Comparison of ENCODE assay signal across 9 mouse cellular contexts in the genomic region with DNA sequence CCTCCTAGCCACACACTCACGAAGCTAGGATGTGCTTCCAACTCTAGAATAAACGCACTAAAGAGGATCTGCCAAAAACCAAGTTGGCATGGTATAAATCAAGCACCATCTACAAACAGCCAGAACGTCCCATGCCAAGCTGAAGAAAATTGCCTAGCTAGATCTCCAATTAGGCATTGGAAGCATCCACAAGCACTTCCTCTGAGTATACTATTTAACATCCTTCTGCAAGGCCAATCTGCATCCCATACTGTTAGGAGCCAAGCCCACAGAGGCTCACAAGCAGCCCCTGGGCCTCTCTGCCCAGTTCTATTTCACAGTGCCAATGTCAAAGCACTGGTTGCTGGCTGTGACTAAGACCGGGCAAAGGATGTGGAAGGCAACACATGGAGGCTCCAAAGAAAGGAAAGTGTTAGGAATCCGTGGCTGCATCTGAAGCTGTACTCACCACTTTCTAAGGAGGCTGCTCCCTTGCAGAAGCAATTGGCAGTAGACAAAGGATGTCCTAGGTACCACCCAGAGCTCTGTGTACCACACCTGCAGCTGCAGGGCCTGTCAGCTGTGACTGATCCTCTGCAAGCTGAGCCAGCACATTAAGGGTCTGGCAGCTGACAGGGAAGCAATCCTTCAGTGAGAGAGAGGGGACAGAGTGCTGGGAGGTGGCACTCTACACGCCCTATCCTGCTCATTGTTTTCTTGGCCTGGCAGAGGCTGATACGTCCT.
DNase-seq lines count a peak whose midpoint lies in the region; ATAC-seq and TF ChIP-seq lines count a peak whose summit lies in the region.
"Had no signal": no experiment of that assay in that cellular context is flagged by ENCODE, and none has a peak within 500 bp of the region (broad histone marks: within the 10 kb centered on the region; RNA-seq: fewer than 3 reads in every experiment).

No protein-coding gene starts in this region.

- no peaks in the 10 kb centered on the region for H3K27me3 ChIP-seq in heart, embryonic 12.5 days (replicated peaks)

- no peaks in the 10 kb centered on the region for H3K9me3 ChIP-seq in heart, embryonic 12.5 days (replicated peaks)

- TF ChIP-seq CTCF in brain, embryonic 14.5 days (IDR thresholded peaks at IDR 0.05; ENCODE audit: borderline replicate concordance, extremely low read depth, insufficient read depth, insufficient read length): no peak

- H3K9ac ChIP-seq in heart, embryonic 12.5 days: no peak overlapping the region

- H3K4me3 ChIP-seq in heart, embryonic 12.5 days: no peak overlapping the region

- no peak overlapping the region for H3K4me2 ChIP-seq in heart, embryonic 12.5 days

- intact Hi-C loops in heart, postnatal 10 days (cut with DNase I): no loop called here
- intact Hi-C loops in left cerebral cortex, postnatal 36 days (cut with DNase I): no loop called here

- H3K4me1 ChIP-seq in heart, embryonic 12.5 days (replicated peaks): peaks cover 30% of the 10 kb centered on the region

- H3K36me3 ChIP-seq in heart, embryonic 12.5 days: no peaks in the 10 kb centered on the region

- no peak for TF ChIP-seq POLR2A in brain, embryonic 14.5 days (IDR thresholded peaks at IDR 0.05; ENCODE audit: borderline replicate concordance, extremely low read depth, insufficient read depth, insufficient read length, poor library complexity, severe bottlenecking)

- peak overlapping the region; percentile 24; the same call in 1 of the 2 replicates for H3K27ac ChIP-seq in heart, embryonic 12.5 days (ENCODE audit: poor library complexity, severe bottlenecking)

- 48% methylated on average over 7 of the region's 7 CpGs for WGBS in heart, embryonic 12.5 days

- no peak for DNase-seq in heart, postnatal 10 days
- peak; percentile 87 for DNase-seq in brain, embryonic 14.5 days (ENCODE audit: low read depth)
- peak; percentile 22 to 43 for DNase-seq in frontal cortex, postnatal 36 days (ENCODE audit: low spot score in 2 of 2)
- peak; percentile 33 to 37 for DNase-seq in left cerebral cortex, postnatal 36 days (ENCODE audit: low spot score in 2 of 2)
- DNase-seq in thymus, postnatal 36 days: no peak
- DNase-seq: heart, postnatal 14 days; kidney, postnatal 4 days had no signal

- 0 out of 2 replicates have a peak, but pooled peaks have one; percentile 36 for ATAC-seq in heart, embryonic 12.5 days (ENCODE audit: insufficient number of reproducible peaks, low FRiP score)
- ATAC-seq in CD4-positive, CD25-positive, alpha-beta regulatory T cell, adult 4 months: no peak

Comparison
In these comparisons a context has a peak if more than half of its experiments do, and no peak if none do; other contexts are left out.
1. DNase-seq: peak in brain, embryonic 14.5 days (single experiment), frontal cortex, postnatal 36 days (2 of 2) and left cerebral cortex, postnatal 36 days (2 of 2); none in heart, postnatal 10 days (0 of 2) and thymus, postnatal 36 days (0 of 2).